Mouse (Mus musculus): ENCODE data around the gene Rab10. TPM values are rescaled to one million over a fixed set of nuclear protein-coding genes. Genes with fewer than 3 reads are reported as not detected.

The Rab10 gene
- 145 and 176 TPM in 2 replicates for polyA plus RNA-seq (2014; fragmentation: Nextera tagmentation; extraction: Ambion mirVana)

DNA sequence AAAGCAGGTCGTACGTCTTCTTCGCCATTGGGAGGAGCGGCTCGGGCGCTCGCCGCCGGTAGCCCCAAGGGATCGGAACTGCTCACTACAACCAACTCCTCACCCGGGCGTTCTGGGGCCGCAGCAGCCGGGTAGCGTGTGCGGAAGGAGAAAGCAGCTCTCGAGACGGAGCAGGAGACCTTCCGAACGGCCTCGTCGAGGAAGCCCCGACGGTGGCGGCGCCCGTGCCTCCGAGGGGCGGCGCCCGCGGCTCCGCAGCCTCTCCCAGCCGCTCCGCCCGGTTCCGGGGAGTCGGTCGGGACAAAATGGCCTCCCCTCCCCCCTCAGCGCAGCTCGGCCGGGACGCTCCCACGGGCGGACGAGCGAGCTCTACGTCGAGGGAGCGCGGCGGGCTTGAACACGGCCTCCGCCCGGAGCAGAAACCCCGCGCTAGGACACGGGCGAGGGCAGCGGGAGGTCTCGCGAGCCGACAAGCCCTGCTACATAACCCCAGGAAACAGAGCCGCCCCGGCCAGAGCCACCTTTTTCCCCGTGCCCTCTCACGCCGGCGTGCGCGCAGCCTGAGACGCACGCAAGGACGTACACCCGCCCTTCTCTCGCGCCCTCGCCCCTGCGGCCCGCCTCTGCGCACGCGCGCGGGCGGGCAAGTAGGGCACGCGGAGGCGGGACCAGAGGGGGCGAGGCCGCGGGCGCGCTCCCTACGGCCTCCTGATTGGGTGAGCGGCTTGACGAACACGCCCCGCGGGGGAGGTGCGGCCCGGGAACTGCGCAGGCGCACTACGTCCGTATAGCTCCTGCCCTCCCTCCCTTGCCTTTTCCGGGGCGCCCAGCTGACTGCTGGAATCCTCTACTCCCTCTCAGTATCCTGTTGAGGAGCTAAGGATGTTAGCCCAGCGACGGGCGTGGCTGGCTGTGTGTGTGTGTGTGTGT lies at the start of gene Rab10:
Gene Rab10, minus strand, starts transcription at position 579 of the 930 bp plus-strand sequence.
- peak within 1 kb of the TSS; percentile 96 for H3K27ac ChIP-seq (replicated peaks; ENCODE audit: low read depth, low read length)
- ATAC-seq (ENCODE audit: low FRiP score, low TSS enrichment) (peak; percentile 97), DNase-seq (peak; percentile 100)
- peak within 1 kb of the TSS; percentile 85 for H3K4me2 ChIP-seq (ENCODE audit: low read length)
- H3K4me3 ChIP-seq (replicated peaks; ENCODE audit: low read depth, low read length) = peak within 1 kb of the TSS; percentile 94
- peak within 1 kb of the TSS; percentile 90 for H3K9ac ChIP-seq (replicated peaks; ENCODE audit: low read length)
- no peaks in the 10 kb centered on the region for H3K36me3 ChIP-seq (ENCODE audit: control insufficient read depth, insufficient read depth, low read length)
- H3K27me3 ChIP-seq (ENCODE audit: control insufficient read depth, insufficient read depth, low read length) = no peaks in the 10 kb centered on the region
- no peaks in the 10 kb centered on the region for H3K9me3 ChIP-seq (ENCODE audit: control insufficient read depth, low read length)
- under 1% methylated on average over 111 of the region's 111 CpGs for WGBS
- H3K4me1 ChIP-seq (ENCODE audit: control insufficient read depth, insufficient read depth, low read length) = peaks cover 14% of the 10 kb centered on the region

DNA sequence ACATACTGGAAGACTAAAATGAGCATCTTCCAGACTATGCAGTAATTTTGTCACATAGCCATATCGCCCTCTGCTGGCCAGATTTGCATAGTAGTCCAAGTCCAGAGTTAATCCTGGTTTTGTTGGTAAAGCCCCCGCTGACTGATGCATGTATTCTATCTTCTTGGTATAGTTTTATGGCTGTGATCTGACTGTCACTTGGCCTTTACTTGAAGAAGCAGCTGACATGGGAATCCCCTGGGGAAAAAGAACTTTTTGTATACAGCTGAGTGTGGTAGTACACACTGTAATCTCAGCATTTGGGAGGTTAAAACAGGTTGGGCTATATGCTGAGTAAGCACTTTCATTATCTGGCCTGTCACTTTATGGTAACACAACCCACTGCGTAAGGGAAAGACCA lies 49.5 kb upstream of the Rab10 start:
- Histone ChIP-seq H3K4me3 (replicated peaks; ENCODE audit: low read depth, low read length) (no peak overlapping the region), H3K4me1 (ENCODE audit: control insufficient read depth, insufficient read depth, low read length) (peaks cover under 1% of the 10 kb centered on the region; the same call in 1 of the 2 replicates), H3K27ac (replicated peaks; ENCODE audit: low read depth, low read length) (no peak overlapping the region), H3K9ac (replicated peaks; ENCODE audit: low read length) (no peak overlapping the region), H3K4me2 (ENCODE audit: low read length) (no peak overlapping the region), H3K9me3 (ENCODE audit: control insufficient read depth, low read length) (no peaks in the 10 kb centered on the region), H3K27me3 (ENCODE audit: control insufficient read depth, insufficient read depth, low read length) (no peaks in the 10 kb centered on the region), H3K36me3 (ENCODE audit: control insufficient read depth, insufficient read depth, low read length) (no peaks in the 10 kb centered on the region)
- 26% methylated on average over 3 of the region's 3 CpGs for WGBS
- no peak for ATAC-seq (ENCODE audit: low FRiP score, low TSS enrichment)
- peak; percentile 90 for DNase-seq

DNA sequence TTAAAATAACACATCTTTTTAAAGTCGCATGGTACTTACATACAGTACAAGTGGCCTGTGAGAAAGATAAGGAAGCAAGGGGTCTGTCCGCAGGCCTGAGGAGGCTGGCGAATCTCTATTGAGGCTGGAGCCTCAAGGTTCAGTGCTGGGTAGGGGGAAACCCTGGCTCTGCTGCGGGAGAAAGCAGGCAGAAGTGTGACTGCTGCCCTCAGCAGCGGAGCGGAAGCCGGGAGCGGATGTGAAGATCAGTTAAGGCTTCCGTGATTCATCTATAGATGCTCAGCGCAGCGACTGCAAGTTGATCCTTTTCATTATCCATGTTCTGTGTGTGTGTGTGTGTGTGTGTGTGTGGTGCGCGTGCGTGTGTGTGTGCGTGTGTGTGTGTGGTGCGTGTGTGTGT lies 47.1 kb upstream of the Rab10 start:
- Histone ChIP-seq H3K36me3 (ENCODE audit: control insufficient read depth, insufficient read depth, low read length) (no peaks in the 10 kb centered on the region), H3K4me3 (replicated peaks; ENCODE audit: low read depth, low read length) (no peak overlapping the region), H3K4me1 (ENCODE audit: control insufficient read depth, insufficient read depth, low read length) (no peaks in the 10 kb centered on the region), H3K9ac (replicated peaks; ENCODE audit: low read length) (no peak overlapping the region), H3K9me3 (ENCODE audit: control insufficient read depth, low read length) (no peaks in the 10 kb centered on the region), H3K27me3 (ENCODE audit: control insufficient read depth, insufficient read depth, low read length) (no peaks in the 10 kb centered on the region), H3K4me2 (ENCODE audit: low read length) (no peak overlapping the region), H3K27ac (replicated peaks; ENCODE audit: low read depth, low read length) (no peak overlapping the region)
- ATAC-seq (ENCODE audit: low FRiP score, low TSS enrichment) (no peak), DNase-seq (no peak)
- 73% methylated on average over 16 of the region's 16 CpGs for WGBS

DNA sequence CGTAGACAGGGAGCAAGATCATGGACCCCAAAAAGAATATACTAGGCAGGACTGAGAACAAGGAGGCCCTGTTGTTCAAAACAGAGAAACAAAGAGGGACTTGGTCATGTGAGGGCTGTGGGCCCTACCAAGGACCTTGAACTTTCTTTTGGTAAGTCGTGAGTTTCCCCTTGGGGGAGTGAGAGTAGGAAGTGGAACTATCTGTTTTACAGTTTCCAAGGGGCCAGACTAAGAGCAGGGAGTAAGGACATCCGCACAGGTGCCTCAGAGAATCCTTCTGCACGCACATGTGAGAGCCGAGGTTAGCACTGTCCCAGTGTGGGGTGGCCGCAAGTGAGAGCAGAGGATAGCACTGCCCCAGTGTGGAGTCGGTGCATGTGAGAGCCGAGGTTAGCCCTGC lies 45.3 kb upstream of the Rab10 start:
- H3K27ac ChIP-seq (replicated peaks; ENCODE audit: low read depth, low read length) = no peak overlapping the region
- ATAC-seq (ENCODE audit: low FRiP score, low TSS enrichment) = no peak
- H3K9ac ChIP-seq (replicated peaks; ENCODE audit: low read length) = no peak overlapping the region
- H3K9me3 ChIP-seq (ENCODE audit: control insufficient read depth, low read length) = no peaks in the 10 kb centered on the region
- whole genome bisulfite sequencing = 91% methylated on average over 8 of the region's 8 CpGs
- H3K27me3 ChIP-seq (ENCODE audit: control insufficient read depth, insufficient read depth, low read length) = no peaks in the 10 kb centered on the region
- no peaks in the 10 kb centered on the region for H3K36me3 ChIP-seq (ENCODE audit: control insufficient read depth, insufficient read depth, low read length)
- no peak overlapping the region for H3K4me2 ChIP-seq (ENCODE audit: low read length)
- H3K4me3 ChIP-seq (replicated peaks; ENCODE audit: low read depth, low read length) = no peak overlapping the region
- DNase-seq = no peak
- H3K4me1 ChIP-seq (ENCODE audit: control insufficient read depth, insufficient read depth, low read length) = no peaks in the 10 kb centered on the region

DNA sequence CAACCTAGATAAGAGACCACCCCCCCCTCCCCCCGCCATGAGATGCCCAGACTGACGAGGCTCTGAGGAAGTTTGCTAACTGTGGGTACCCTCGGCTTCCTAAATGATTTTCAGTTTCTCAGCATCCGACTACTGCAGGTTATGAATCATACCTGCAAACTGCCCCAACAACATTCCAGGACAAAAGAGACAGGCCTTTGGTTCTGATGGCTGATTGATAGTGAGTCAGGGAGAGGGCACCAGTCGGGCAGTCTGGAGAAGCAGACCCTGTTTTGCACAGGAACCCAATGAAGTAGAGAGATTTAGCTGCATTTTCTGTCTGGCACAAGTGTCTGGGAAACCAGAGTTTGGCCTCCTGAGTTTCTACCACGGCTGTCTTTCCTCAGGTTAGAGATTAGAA lies 42.4 kb upstream of the Rab10 start:
- WGBS = 82% methylated on average over 6 of the region's 6 CpGs
- Histone ChIP-seq H3K27me3 (ENCODE audit: control insufficient read depth, insufficient read depth, low read length) (no peaks in the 10 kb centered on the region), H3K9ac (replicated peaks; ENCODE audit: low read length) (no peak overlapping the region), H3K36me3 (ENCODE audit: control insufficient read depth, insufficient read depth, low read length) (no peaks in the 10 kb centered on the region), H3K4me1 (ENCODE audit: control insufficient read depth, insufficient read depth, low read length) (no peaks in the 10 kb centered on the region), H3K4me3 (replicated peaks; ENCODE audit: low read depth, low read length) (no peak overlapping the region), H3K9me3 (ENCODE audit: control insufficient read depth, low read length) (no peaks in the 10 kb centered on the region), H3K4me2 (ENCODE audit: low read length) (no peak overlapping the region), H3K27ac (replicated peaks; ENCODE audit: low read depth, low read length) (no peak overlapping the region)
- DNase-seq (no peak), ATAC-seq (ENCODE audit: low FRiP score, low TSS enrichment) (no peak)

DNA sequence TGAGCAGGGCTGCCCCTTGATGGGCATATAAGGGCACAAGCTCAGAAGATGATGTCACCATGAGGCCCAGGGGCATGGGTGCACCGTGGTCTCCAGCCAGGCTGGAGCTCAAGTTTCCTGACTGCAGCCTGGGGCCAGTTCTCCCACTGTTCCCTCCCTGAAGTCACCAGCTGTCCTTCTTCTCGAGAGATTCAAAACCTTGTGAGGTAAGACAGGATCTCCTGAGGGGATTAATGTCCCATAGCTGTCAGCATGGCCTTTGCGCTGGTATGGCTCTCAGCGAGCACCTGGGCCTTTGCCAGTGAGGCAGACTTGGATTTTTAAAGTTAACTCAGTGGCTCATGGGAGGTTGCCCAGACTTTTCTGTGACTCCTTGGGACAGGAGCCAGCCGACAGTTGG lies 40.4 kb upstream of the Rab10 start:
- Histone ChIP-seq H3K27ac (replicated peaks; ENCODE audit: low read depth, low read length) (no peak overlapping the region), H3K4me1 (ENCODE audit: control insufficient read depth, insufficient read depth, low read length) (no peaks in the 10 kb centered on the region), H3K4me2 (ENCODE audit: low read length) (no peak overlapping the region), H3K36me3 (ENCODE audit: control insufficient read depth, insufficient read depth, low read length) (no peaks in the 10 kb centered on the region), H3K9ac (replicated peaks; ENCODE audit: low read length) (no peak overlapping the region), H3K27me3 (ENCODE audit: control insufficient read depth, insufficient read depth, low read length) (no peaks in the 10 kb centered on the region), H3K9me3 (ENCODE audit: control insufficient read depth, low read length) (no peaks in the 10 kb centered on the region), H3K4me3 (replicated peaks; ENCODE audit: low read depth, low read length) (no peak overlapping the region)
- WGBS = 76% methylated on average over 5 of the region's 5 CpGs
- DNase-seq = no peak
- ATAC-seq (ENCODE audit: low FRiP score, low TSS enrichment) = no peak

DNA sequence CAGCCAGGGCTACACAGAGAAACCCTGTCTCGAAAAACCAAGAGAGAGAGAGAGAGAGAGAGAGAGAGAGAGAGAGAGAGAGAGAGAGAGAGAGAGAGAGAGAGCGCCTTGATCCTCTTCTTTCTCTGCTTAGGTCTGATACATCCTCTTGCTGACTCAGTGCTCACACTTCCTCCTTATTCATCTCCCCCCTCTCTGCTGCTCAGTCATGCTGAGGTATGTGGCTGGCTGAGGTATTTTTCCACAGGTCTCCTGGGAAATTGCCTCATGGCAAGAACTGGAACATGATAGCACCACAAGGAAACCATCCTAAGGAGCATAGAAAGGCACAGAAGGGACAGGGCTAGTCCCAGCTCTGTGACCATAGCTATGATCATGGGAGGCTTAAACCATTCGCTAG lies 39.6 kb upstream of the Rab10 start:
- Histone ChIP-seq H3K4me1 (ENCODE audit: control insufficient read depth, insufficient read depth, low read length) (no peaks in the 10 kb centered on the region), H3K9ac (replicated peaks; ENCODE audit: low read length) (no peak overlapping the region), H3K9me3 (ENCODE audit: control insufficient read depth, low read length) (no peaks in the 10 kb centered on the region), H3K4me2 (ENCODE audit: low read length) (no peak overlapping the region), H3K27ac (replicated peaks; ENCODE audit: low read depth, low read length) (no peak overlapping the region), H3K27me3 (ENCODE audit: control insufficient read depth, insufficient read depth, low read length) (no peaks in the 10 kb centered on the region), H3K36me3 (ENCODE audit: control insufficient read depth, insufficient read depth, low read length) (no peaks in the 10 kb centered on the region), H3K4me3 (replicated peaks; ENCODE audit: low read depth, low read length) (no peak overlapping the region)
- ATAC-seq (ENCODE audit: low FRiP score, low TSS enrichment) = no peak
- WGBS = 77% methylated on average over 3 of the region's 3 CpGs
- no peak for DNase-seq

DNA sequence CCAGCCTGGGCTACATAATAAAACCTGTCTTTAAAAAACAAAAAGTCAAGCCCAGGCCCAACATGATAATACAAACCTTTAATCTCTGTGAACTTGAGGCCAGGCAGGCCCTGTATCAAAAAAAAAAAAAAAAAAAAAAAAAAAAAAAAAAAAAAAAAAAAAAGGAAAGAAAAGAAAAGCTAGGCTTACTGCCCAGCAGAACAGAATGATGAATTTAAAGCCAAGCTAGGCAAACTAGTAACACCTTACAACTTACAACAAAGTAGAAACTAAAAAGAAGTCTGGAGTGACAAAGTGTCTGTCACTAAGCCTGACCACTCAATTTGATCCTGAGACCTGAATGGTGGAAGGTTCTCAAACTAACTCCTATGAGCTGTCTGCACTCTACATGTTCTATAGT lies 37.9 kb upstream of the Rab10 start:
- ATAC-seq (ENCODE audit: low FRiP score, low TSS enrichment) = no peak
- no peak overlapping the region for H3K4me3 ChIP-seq (replicated peaks; ENCODE audit: low read depth, low read length)
- no peaks in the 10 kb centered on the region for H3K36me3 ChIP-seq (ENCODE audit: control insufficient read depth, insufficient read depth, low read length)
- no peak overlapping the region for H3K4me2 ChIP-seq (ENCODE audit: low read length)
- no peaks in the 10 kb centered on the region for H3K4me1 ChIP-seq (ENCODE audit: control insufficient read depth, insufficient read depth, low read length)
- H3K9ac ChIP-seq (replicated peaks; ENCODE audit: low read length) = no peak overlapping the region
- no peak for DNase-seq
- H3K9me3 ChIP-seq (ENCODE audit: control insufficient read depth, low read length) = no peaks in the 10 kb centered on the region
- no peak overlapping the region for H3K27ac ChIP-seq (replicated peaks; ENCODE audit: low read depth, low read length)
- H3K27me3 ChIP-seq (ENCODE audit: control insufficient read depth, insufficient read depth, low read length) = no peaks in the 10 kb centered on the region

DNA sequence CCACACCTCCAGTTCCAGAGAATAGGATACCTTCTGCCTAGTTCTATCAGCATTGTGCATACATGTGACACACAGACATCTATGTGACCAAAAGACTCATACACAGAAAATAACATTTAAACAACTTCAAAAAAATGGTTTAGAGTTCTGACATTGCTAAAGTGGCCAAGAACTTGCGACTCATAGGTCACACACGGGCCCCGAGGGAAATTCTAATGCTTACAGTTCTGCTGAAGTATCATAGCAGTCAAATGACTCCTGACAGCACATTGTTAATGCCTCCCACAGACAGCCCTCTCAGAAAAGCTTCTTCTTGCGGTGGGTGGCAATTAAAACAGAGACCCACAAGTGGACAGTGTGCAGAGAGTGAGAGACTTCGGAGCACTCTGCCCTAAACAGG lies 35.3 kb upstream of the Rab10 start:
- no peaks in the 10 kb centered on the region for H3K36me3 ChIP-seq (ENCODE audit: control insufficient read depth, insufficient read depth, low read length)
- no peak overlapping the region for H3K4me2 ChIP-seq (ENCODE audit: low read length)
- no peak overlapping the region for H3K4me3 ChIP-seq (replicated peaks; ENCODE audit: low read depth, low read length)
- H3K27me3 ChIP-seq (ENCODE audit: control insufficient read depth, insufficient read depth, low read length) = no peaks in the 10 kb centered on the region
- DNase-seq (no peak), ATAC-seq (ENCODE audit: low FRiP score, low TSS enrichment) (no peak)
- H3K9me3 ChIP-seq (ENCODE audit: control insufficient read depth, low read length) = no peaks in the 10 kb centered on the region
- no peaks in the 10 kb centered on the region for H3K4me1 ChIP-seq (ENCODE audit: control insufficient read depth, insufficient read depth, low read length)
- no peak overlapping the region for H3K9ac ChIP-seq (replicated peaks; ENCODE audit: low read length)
- WGBS = 87% methylated on average over 5 of the region's 5 CpGs
- no peak overlapping the region for H3K27ac ChIP-seq (replicated peaks; ENCODE audit: low read depth, low read length)
